Mouse (Mus musculus) CD8-positive naive resting alpha-beta T cell, adult 2 months (primary cell): Measurements from ENCODE around the gene Arhgap32.
"Not testable (repeated sequence)": the region's sequence is repeated elsewhere in the genome, so short reads cannot be mapped to it uniquely, and the experiment has no call there.

Experiments
- DNase-seq, 2 experiments: peaks; one replicate each; pipeline ENCODE4 v3.0.0; 2022; ENCODE audit warnings: low read depth in 2 of 2, low spot score in 2 of 2

The Arhgap32 gene

GRCm38 (mm10) chr9:32137697-32138426 is 21.9 kb downstream of the Arhgap32 start:
- no peak for DNase-seq

- no peak for DNase-seq
These were observed 22.7 kb downstream of the Arhgap32 start for GRCm38 (mm10) chr9:32138616-32139015.

- DNase-seq, result no peak
These were observed 23.7 kb downstream of the Arhgap32 start for GRCm38 (mm10) chr9:32139641-32140040.

GRCm38 (mm10) chr9:32142834-32143233 is 26.9 kb downstream of the Arhgap32 start:
- DNase-seq, result no peak

- no peak for DNase-seq
These were observed 27.5 kb downstream of the Arhgap32 start for GRCm38 (mm10) chr9:32143451-32143850.

- no peak for DNase-seq
These were observed 30.5 kb downstream of the Arhgap32 start for GRCm38 (mm10) chr9:32146257-32146996.

- no peak for DNase-seq
These were observed 33.3 kb downstream of the Arhgap32 start for GRCm38 (mm10) chr9:32149241-32149640.

GRCm38 (mm10) chr9:32149836-32150642 is 34.1 kb downstream of the Arhgap32 start:
- no peak for DNase-seq

- DNase-seq, result no peak
These were observed 38.9 kb downstream of the Arhgap32 start for GRCm38 (mm10) chr9:32154727-32155371.

- no peak for DNase-seq
These were observed 40.8 kb downstream of the Arhgap32 start for GRCm38 (mm10) chr9:32156706-32157105.

- no peak for DNase-seq
These were observed 41.3 kb downstream of the Arhgap32 start for GRCm38 (mm10) chr9:32157201-32157600.

- DNase-seq, result peak; percentile 19 to 56
These were observed 43.1 kb downstream of the Arhgap32 start for GRCm38 (mm10) chr9:32158837-32159543.

GRCm38 (mm10) chr9:32159724-32160123 is 43.8 kb downstream of the Arhgap32 start:
- DNase-seq, result no peak

GRCm38 (mm10) chr9:32162792-32163191 is 46.9 kb downstream of the Arhgap32 start:
- no peak for DNase-seq

- DNase-seq, result not testable (repeated sequence)
These were observed 47.9 kb downstream of the Arhgap32 start for GRCm38 (mm10) chr9:32163820-32164219.

GRCm38 (mm10) chr9:32168546-32169137 is 52.7 kb downstream of the Arhgap32 start:
- no peak for DNase-seq

GRCm38 (mm10) chr9:32170713-32171112 is 54.8 kb downstream of the Arhgap32 start:
- no peak for DNase-seq

- DNase-seq, result no peak
These were observed 60.7 kb downstream of the Arhgap32 start for GRCm38 (mm10) chr9:32176612-32177011.

GRCm38 (mm10) chr9:32181170-32181569 is 65.2 kb downstream of the Arhgap32 start:
- DNase-seq, result no peak

- no peak for DNase-seq
These were observed 70.6 kb downstream of the Arhgap32 start for GRCm38 (mm10) chr9:32186489-32186888.
